Comparison of ENCODE assay signal across 25 mouse cellular contexts in genomic region chr11:112587386-112587785, GRCm38 (mm10).
A peak's percentile ranks its signal among the peaks of the same experiment; 100 is the strongest.
DNase-seq lines count a peak whose midpoint lies in the region; ATAC-seq lines count a peak whose summit lies in the region.
"Had no signal": no experiment of that assay in that cellular context is flagged by ENCODE, and none has a peak within 500 bp of the region (broad histone marks: within the 10 kb centered on the region; RNA-seq: fewer than 3 reads in every experiment).

No protein-coding gene starts in this region.

- no peak for ATAC-seq in embryonic facial prominence, embryonic 14.5 days (ENCODE audit: low read depth)
- ATAC-seq in neural tube, embryonic 11.5 days (ENCODE audit: insufficient read depth, low FRiP score, low TSS enrichment), result no peak
- ATAC-seq in neural tube, embryonic 15.5 days (ENCODE audit: low FRiP score), result no peak
- ATAC-seq: activated CD4-positive, CD25-positive, alpha-beta regulatory T cell, adult 4 months; CD4-positive, CD25-positive, alpha-beta regulatory T cell, adult 4 months; Patski had no signal

- H3K27ac ChIP-seq in embryonic facial prominence, embryonic 14.5 days (replicated peaks; ENCODE audit: low read depth, low read length), result no peak overlapping the region
- no peak overlapping the region for H3K27ac ChIP-seq in embryonic facial prominence, embryonic 10.5 days (replicated peaks)
- no peak overlapping the region for H3K27ac ChIP-seq in neural tube, embryonic 11.5 days (ENCODE audit: low read depth, low read length)
- H3K27ac ChIP-seq in neural tube, embryonic 15.5 days (replicated peaks), result no peak overlapping the region

- no peak overlapping the region for H3K4me2 ChIP-seq in embryonic facial prominence, embryonic 14.5 days (ENCODE audit: low read depth, low read length)
- no peak overlapping the region for H3K4me2 ChIP-seq in neural tube, embryonic 11.5 days (ENCODE audit: low read depth)
- no peak overlapping the region for H3K4me2 ChIP-seq in neural tube, embryonic 15.5 days

- H3K36me3 ChIP-seq in embryonic facial prominence, embryonic 14.5 days (ENCODE audit: control insufficient read depth, insufficient read depth, low read length), result no peaks in the 10 kb centered on the region
- no peaks in the 10 kb centered on the region for H3K36me3 ChIP-seq in embryonic facial prominence, embryonic 10.5 days (replicated peaks)
- H3K36me3 ChIP-seq in neural tube, embryonic 11.5 days (ENCODE audit: control insufficient read depth, insufficient read depth, low read length), result no peaks in the 10 kb centered on the region
- no peaks in the 10 kb centered on the region for H3K36me3 ChIP-seq in neural tube, embryonic 15.5 days
- H3K36me3 ChIP-seq: G1E had no signal

- no peak overlapping the region for H3K4me3 ChIP-seq in embryonic facial prominence, embryonic 14.5 days (ENCODE audit: low read depth, low read length)
- no peak overlapping the region for H3K4me3 ChIP-seq in embryonic facial prominence, embryonic 10.5 days
- H3K4me3 ChIP-seq in neural tube, embryonic 11.5 days (ENCODE audit: low read depth, low read length), result no peak overlapping the region
- no peak overlapping the region for H3K4me3 ChIP-seq in neural tube, embryonic 15.5 days (replicated peaks)

- H3K9me3 ChIP-seq in embryonic facial prominence, embryonic 14.5 days (ENCODE audit: control insufficient read depth, low read length), result peaks cover 4% of the 10 kb centered on the region; the same call in 1 of the 2 replicates
- peaks cover 4% of the 10 kb centered on the region; the same call in 1 of the 2 replicates for H3K9me3 ChIP-seq in embryonic facial prominence, embryonic 10.5 days
- H3K9me3 ChIP-seq in neural tube, embryonic 11.5 days (ENCODE audit: control insufficient read depth, low read length), result no peaks in the 10 kb centered on the region
- no peaks in the 10 kb centered on the region for H3K9me3 ChIP-seq in neural tube, embryonic 15.5 days (replicated peaks)

- H3K9ac ChIP-seq in embryonic facial prominence, embryonic 14.5 days (ENCODE audit: low read depth, low read length), result no peak overlapping the region
- H3K9ac ChIP-seq in neural tube, embryonic 11.5 days (ENCODE audit: low read length), result no peak overlapping the region
- no peak overlapping the region for H3K9ac ChIP-seq in neural tube, embryonic 15.5 days (replicated peaks)

- no peaks in the 10 kb centered on the region for H3K27me3 ChIP-seq in embryonic facial prominence, embryonic 14.5 days (replicated peaks; ENCODE audit: control insufficient read depth, insufficient read depth, low read length)
- no peaks in the 10 kb centered on the region for H3K27me3 ChIP-seq in embryonic facial prominence, embryonic 10.5 days (replicated peaks; ENCODE audit: low read depth, poor library complexity, severe bottlenecking)
- H3K27me3 ChIP-seq in neural tube, embryonic 11.5 days (ENCODE audit: control insufficient read depth, insufficient read depth, low read length), result no peaks in the 10 kb centered on the region
- no peaks in the 10 kb centered on the region for H3K27me3 ChIP-seq in neural tube, embryonic 15.5 days (replicated peaks)
- H3K27me3 ChIP-seq: CH12.LX, Patski had no signal

- DNase-seq in embryonic facial prominence, embryonic 14.5 days (ENCODE audit: low spot score), result peak; percentile 32
- no peak for DNase-seq in embryonic facial prominence, embryonic 10.5 days (ENCODE audit: low spot score)
- peak; percentile 8 for DNase-seq in neural tube, embryonic 11.5 days (ENCODE audit: low spot score)
- peak; percentile 61 for DNase-seq in 3T3-L1 (ENCODE audit: low read depth, low spot score)
- peak; percentile 58 for DNase-seq in NIH3T3 (ENCODE audit: low read depth)
- DNase-seq in adrenal gland, postnatal 4 days (ENCODE audit: low spot score in 2 of 2), result no peak
- no peak for DNase-seq in layer of hippocampus, adult 8-10 months (ENCODE audit: low spot score in 2 of 2)
- DNase-seq: adrenal gland, adult 2 months; adrenal gland, adult 8-10 months; adrenal gland, postnatal 10 days; adrenal gland, postnatal 14 days; adrenal gland, postnatal 25 days; adrenal gland, postnatal 36 days; B cell, adult 2 months; cerebellum, adult 11 months; cerebellum, adult 11-12 months; cerebellum, adult 18-20 months; cerebellum, adult 2 months; cerebellum, adult 8-10 months had no signal

- H3K4me1 ChIP-seq in embryonic facial prominence, embryonic 14.5 days (ENCODE audit: control insufficient read depth, insufficient read depth, low read length), result peaks cover under 1% of the 10 kb centered on the region; the same call in 1 of the 2 replicates
- H3K4me1 ChIP-seq in embryonic facial prominence, embryonic 10.5 days, result peaks cover 4% of the 10 kb centered on the region; the same call in 1 of the 2 replicates
- H3K4me1 ChIP-seq in neural tube, embryonic 11.5 days (ENCODE audit: control insufficient read depth, insufficient read depth, low read length), result no peaks in the 10 kb centered on the region
- H3K4me1 ChIP-seq in neural tube, embryonic 15.5 days, result peaks cover under 1% of the 10 kb centered on the region

Comparison
In these comparisons a context has a peak if more than half of its experiments do, and no peak if none do; other contexts are left out.
1. DNase-seq: peak in embryonic facial prominence, embryonic 14.5 days (single experiment), neural tube, embryonic 11.5 days (single experiment), 3T3-L1 (single experiment) and NIH3T3 (single experiment); none in embryonic facial prominence, embryonic 10.5 days (single experiment), adrenal gland, postnatal 4 days (0 of 2) and layer of hippocampus, adult 8-10 months (0 of 2).